Mouse (Mus musculus) ovary, adult 10 weeks (tissue): ENCODE measurements around the gene AI661453. TPM values are rescaled to one million over a fixed set of nuclear protein-coding genes. Genes with fewer than 3 reads are reported as not detected.

Experiments used
- polyA plus RNA-seq: library from polyadenylated mRNA; stranded (reverse); fragments of 350-450 nt; fragmentation: Illumina TruSeq; extraction: RNeasy Lipid Tissue Mini Kit (QIAGEN cat#74804); gene quantifications from one replicate; pipeline ENCODE4 v1.2.3, GENCODE M21; 2014

AI661453 gene
- not detected for polyA plus RNA-seq

DNA sequence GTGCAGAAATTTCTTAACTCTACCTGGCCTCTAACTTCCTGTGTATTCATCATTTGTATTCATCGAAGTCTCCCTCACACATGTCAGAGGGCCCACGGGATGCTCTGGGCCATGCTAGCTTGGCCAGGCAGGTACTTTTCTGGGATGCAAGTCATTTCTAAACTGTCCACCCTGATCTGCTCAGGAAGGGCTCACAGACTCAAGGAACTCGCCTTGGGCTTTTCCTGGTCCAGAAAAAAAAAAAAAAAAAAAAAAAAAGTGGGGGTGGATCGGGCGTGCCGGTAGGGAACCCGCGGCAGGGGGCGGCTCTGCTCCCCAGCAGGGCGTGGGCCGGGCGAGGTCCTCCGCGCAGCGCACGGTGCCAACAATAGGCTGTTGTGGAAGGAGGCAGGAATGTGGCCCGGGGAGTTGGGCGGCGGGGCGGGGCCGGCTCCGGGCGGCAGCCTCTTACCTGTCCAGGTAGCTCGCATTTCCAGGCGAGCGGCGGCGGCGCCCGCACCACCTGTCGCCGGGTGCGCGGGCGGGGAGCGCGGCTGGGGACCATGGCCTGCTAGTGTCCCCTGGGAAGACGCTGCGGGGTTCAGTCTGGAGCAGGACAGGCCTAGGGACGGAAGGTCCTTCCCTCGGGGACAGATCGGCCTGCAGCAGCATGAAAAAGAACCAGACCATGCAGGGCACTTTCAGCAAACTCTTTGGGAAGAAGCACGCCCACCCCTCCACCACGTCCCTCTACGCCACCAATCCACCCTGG lies at the start of gene AI661453:
Gene AI661453, plus strand, starts transcription at position 460 of the 751 bp plus-strand sequence.

DNA sequence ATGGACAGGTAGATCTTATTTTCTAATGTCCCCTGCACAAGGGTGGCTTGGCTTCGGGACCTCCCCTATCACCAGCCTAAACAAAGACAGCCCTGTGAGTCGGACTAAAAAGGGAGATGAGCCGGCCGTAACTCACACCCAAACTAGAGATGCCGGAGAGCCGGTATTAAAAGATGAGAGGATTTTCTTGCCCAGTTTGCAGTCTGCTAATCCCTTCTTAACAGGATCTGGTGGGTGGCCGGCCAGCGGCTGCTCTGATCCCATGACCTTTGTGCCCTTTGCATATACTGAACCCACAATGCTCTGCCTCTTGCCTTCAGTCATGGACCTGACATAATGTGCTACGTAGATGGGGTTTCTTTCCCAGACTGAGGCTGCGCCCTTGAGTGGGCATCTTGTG lies 36.0 kb upstream of the AI661453 start, which contains the start of gene Guca1a:
Gene Guca1a, minus strand, starts transcription at position 134 of the 400 bp plus-strand sequence.

DNA sequence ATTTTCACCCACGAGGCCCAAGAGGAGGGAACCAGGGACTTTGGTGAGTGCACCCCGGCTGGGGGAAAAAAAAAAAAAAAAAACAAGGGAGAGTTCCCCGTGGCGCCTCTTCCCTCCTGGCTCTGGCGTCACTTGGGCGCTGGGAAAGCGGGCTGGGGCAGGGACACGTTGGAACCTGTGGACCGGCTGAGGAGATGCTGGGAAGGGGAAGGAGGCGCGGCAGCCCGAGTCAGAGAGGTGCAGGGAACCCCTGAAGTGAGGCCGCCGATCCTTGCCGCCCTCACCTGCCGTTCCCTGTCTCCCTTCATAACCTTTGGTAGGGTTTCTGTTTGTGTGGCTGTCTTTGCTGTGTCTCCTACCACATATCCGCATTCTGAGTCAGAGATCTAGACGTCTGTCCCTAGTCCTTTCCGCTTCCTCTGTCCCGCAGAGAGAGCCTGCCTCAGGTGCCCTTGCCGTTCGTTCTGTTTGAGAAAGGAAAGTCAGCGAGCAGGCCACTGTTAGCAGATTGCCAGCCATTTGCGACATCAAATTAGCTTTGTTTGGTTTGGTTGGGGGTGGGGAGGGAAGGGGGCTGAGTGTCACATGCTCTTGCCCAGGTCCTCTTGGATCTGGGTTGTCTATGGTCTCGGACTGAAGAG lies 612 bp downstream of the AI661453 start, which contains the start of gene 1700001C19Rik:
Gene 1700001C19Rik, minus strand, starts transcription at position 470 of the 641 bp plus-strand sequence.

DNA sequence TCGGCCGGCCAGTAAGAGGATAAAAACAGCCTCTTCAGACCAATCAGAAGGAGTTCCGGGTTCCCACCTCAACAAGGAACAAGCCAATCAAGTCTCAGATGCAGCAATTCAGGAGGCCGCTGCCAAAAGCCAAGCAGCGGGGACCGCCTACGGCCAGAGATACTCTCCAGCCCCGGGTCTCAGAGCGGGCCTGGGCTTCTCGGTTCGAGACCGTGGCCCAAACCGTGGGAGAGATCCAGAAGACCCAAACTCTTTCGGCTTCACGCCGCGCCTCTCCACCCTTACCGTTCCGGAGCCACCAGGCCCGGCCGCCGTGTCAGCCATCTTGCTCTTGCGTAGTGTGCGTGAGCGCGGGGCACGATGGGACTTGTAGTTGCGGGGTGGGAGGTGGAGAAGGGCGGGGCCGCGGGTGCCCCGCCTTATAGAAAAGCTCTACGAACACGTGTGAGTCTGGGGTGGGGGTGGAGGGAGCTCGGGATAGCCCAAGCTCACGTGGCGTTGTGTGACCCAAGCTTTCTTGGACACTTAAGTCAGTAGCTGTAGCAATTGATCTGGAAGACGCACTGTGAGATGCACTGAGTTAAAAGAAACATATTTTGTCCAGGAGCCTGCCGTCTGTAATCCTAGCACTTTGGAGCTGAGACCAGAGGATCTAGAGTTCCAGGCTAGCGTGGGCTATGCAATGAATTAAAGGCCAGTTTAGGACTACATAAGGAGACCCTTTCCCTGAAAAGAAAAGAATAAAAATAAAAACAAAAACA lies 65.7 kb downstream of the AI661453 start, which contains the start of gene Taf8:
Gene Taf8, minus strand, starts transcription at position 347 of the 761 bp plus-strand sequence.

DNA sequence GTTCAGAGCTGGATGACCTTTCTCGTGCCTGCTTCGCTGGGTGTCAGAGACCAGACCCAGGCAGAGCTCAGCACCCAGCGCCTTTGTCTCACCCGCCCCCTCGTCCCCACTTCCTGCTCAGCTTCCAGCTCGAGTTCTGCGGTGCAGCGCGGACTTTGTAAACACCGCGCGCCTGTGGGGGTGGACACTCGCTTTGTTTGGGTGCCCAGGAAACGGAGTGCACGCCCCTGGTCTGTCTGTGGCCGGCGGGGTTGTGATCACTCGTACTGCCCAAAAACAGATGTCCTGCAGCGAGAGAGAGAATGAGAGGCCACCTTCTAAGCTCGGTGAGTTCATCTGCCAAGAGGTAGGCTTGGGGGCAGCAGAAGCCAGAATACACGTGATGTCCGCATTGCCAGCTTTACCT lies 68.5 kb downstream of the AI661453 start, which contains the start of gene Ccnd3:
Gene Ccnd3, plus strand, starts transcription at position 111 of the 406 bp plus-strand sequence.

Other genes with a start within 250 kb of the AI661453 start
- 45.5 TPM for gene Mrps10, start 67.7 kb upstream of the AI661453 start, polyA plus RNA-seq
- not detected for gene Guca1b, start 51.2 kb upstream of the AI661453 start, polyA plus RNA-seq
- not detected for gene Guca1a, start 36.0 kb upstream of the AI661453 start, polyA plus RNA-seq
- 0.94 TPM for gene 1700001C19Rik, start 761 bp downstream of the AI661453 start, polyA plus RNA-seq
- gene Taf8, start 65.7 kb downstream of the AI661453 start, polyA plus RNA-seq = 5.6 TPM
- 3.6 TPM for gene Ccnd3, start 68.4 kb downstream of the AI661453 start, polyA plus RNA-seq
- 1.9 TPM for gene Bysl, start 174.9 kb downstream of the AI661453 start, polyA plus RNA-seq
- gene Med20, start 175.0 kb downstream of the AI661453 start, polyA plus RNA-seq = 11.3 TPM
- 0.66 TPM for gene Gm20517, start 175.0 kb downstream of the AI661453 start, polyA plus RNA-seq
- gene Usp49, start 194.1 kb downstream of the AI661453 start, polyA plus RNA-seq = 7.5 TPM